Mouse (Mus musculus) fat pad, adult 2 months (tissue): ENCODE measurements at regions not wholly inside any gene's neighbourhood (a gene's known extent, or its start where the extent isn't known, plus 50 kb on each side); places are given as distances from the start of the nearest gene placed in this dataset.

Experiments
- DNase-seq: peaks from one replicate; pipeline ENCODE4 v3.0.0-alpha.2; 2011; ENCODE audit warnings: low read depth, low spot score; ENCODE audit errors: extremely low read depth

- no peak for DNase-seq
Measured at GRCm38 (mm10) chr14:14594753-14595152, 107.3 kb upstream of the Slc4a7 start.

- peak; percentile 10 for DNase-seq
Measured at GRCm38 (mm10) chr14:14596057-14596809, 105.8 kb upstream of the Slc4a7 start.

GRCm38 (mm10) chr14:14599586-14599985 lies 102.5 kb upstream of the Slc4a7 start:
- no peak for DNase-seq

GRCm38 (mm10) chr14:14599990-14600389 lies 102.1 kb upstream of the Slc4a7 start:
- no peak for DNase-seq

- DNase-seq, result no peak
Measured at GRCm38 (mm10) chr14:14603439-14603838, 98.6 kb upstream of the Slc4a7 start.

GRCm38 (mm10) chr14:14607074-14607473 lies 95.0 kb upstream of the Slc4a7 start:
- DNase-seq, result no peak

GRCm38 (mm10) chr14:14612245-14612644 lies 89.8 kb upstream of the Slc4a7 start:
- no peak for DNase-seq

- DNase-seq, result no peak
Measured at GRCm38 (mm10) chr14:14620316-14620715, 81.8 kb upstream of the Slc4a7 start.

- DNase-seq, result no peak
Measured at GRCm38 (mm10) chr14:14628673-14629072, 73.4 kb upstream of the Slc4a7 start.

GRCm38 (mm10) chr14:14631750-14632149 lies 70.3 kb upstream of the Slc4a7 start:
- no peak for DNase-seq

GRCm38 (mm10) chr14:14632471-14632870 lies 69.6 kb upstream of the Slc4a7 start:
- DNase-seq, result no peak

- no peak for DNase-seq
Measured at GRCm38 (mm10) chr14:14632951-14633931, 68.8 kb upstream of the Slc4a7 start.

GRCm38 (mm10) chr14:14634021-14634420 lies 68.1 kb upstream of the Slc4a7 start:
- DNase-seq, result no peak

GRCm38 (mm10) chr14:14639102-14640015 lies 62.7 kb upstream of the Slc4a7 start:
- DNase-seq, result peak; percentile 65

- DNase-seq, result no peak
Measured at GRCm38 (mm10) chr14:14640023-14640441, 62.0 kb upstream of the Slc4a7 start.

GRCm38 (mm10) chr14:14640557-14640956 lies 61.5 kb upstream of the Slc4a7 start:
- no peak for DNase-seq

GRCm38 (mm10) chr14:14643533-14643932 lies 58.5 kb upstream of the Slc4a7 start:
- DNase-seq, result no peak

GRCm38 (mm10) chr14:14645084-14645483 lies 57.0 kb upstream of the Slc4a7 start:
- no peak for DNase-seq
